Mouse (Mus musculus) cortical plate, adult 2 months (tissue): Measurements from ENCODE around the gene Gxylt1.
A peak's percentile ranks its signal among the peaks of the same experiment; 100 is the strongest.

Experiments
- CTCF ChIP-seq: fragments of 200-500 bp; IDR thresholded peaks from 2 replicates; pipeline ENCODE4 v1.5.1; 2011; ENCODE audit warnings: mild to moderate bottlenecking, control low read depth, low read length; ENCODE audit not compliant: insufficient read depth; ENCODE audit errors: extremely low read depth
- POLR2A ChIP-seq: fragments of 200-500 bp; IDR thresholded peaks from 2 replicates; pipeline ENCODE4 v1.6.1; 2011; ENCODE audit warnings: mild to moderate bottlenecking, low read length, control low read depth; ENCODE audit not compliant: insufficient read depth; ENCODE audit errors: extremely low read depth

- TF ChIP-seq CTCF (peak; percentile 28; the same call in 1 of the 2 replicates), POLR2A (no peak)
These were observed 12.2 kb downstream of the Gxylt1 start for GRCm38 (mm10) chr15:93262818-93263217.
